Mouse (Mus musculus): ENCODE data around the gene Atp8a2. TPM values are rescaled to one million over a fixed set of nuclear protein-coding genes. Genes with fewer than 3 reads are reported as not detected.
"Not testable (repeated sequence)": the region's sequence is repeated elsewhere in the genome, so short reads cannot be mapped to it uniquely, and the experiment has no call there.

Atp8a2 gene
- polyA plus RNA-seq, 1 experiment from 2014 or later: 0.25 TPM

- Histone ChIP-seq H3K9me3 (ENCODE audit: low read length) (no peaks in the 10 kb centered on the region), H3K36me3 (ENCODE audit: insufficient read depth, low read length) (no peaks in the 10 kb centered on the region), H3K4me3 (ENCODE audit: low read depth, low read length) (no peak overlapping the region), H3K4me1 (ENCODE audit: insufficient read depth, low read depth, low read length) (peaks cover 6% of the 10 kb centered on the region; the same call in 1 of the 2 replicates), H3K27ac (ENCODE audit: low read length) (no peak overlapping the region), H3K27me3 (replicated peaks; ENCODE audit: insufficient read depth, low read length) (no peaks in the 10 kb centered on the region), H3K9ac (replicated peaks; ENCODE audit: low read depth) (no peak overlapping the region), H3K4me2 (replicated peaks; ENCODE audit: low read depth, low read length) (no peak overlapping the region)
- ATAC-seq (peak; percentile 55), DNase-seq (ENCODE audit: low spot score) (peak; percentile 56)
- TF ChIP-seq EP300 (IDR thresholded peaks at IDR 0.05) (no peak), CTCF (IDR thresholded peaks at IDR 0.05) (no peak)
- 31% methylated on average over 14 of the region's 14 CpGs for WGBS
These were observed 356.8 kb downstream of the Atp8a2 start for GRCm38 (mm10) chr14:59839951-59840720.

DNA sequence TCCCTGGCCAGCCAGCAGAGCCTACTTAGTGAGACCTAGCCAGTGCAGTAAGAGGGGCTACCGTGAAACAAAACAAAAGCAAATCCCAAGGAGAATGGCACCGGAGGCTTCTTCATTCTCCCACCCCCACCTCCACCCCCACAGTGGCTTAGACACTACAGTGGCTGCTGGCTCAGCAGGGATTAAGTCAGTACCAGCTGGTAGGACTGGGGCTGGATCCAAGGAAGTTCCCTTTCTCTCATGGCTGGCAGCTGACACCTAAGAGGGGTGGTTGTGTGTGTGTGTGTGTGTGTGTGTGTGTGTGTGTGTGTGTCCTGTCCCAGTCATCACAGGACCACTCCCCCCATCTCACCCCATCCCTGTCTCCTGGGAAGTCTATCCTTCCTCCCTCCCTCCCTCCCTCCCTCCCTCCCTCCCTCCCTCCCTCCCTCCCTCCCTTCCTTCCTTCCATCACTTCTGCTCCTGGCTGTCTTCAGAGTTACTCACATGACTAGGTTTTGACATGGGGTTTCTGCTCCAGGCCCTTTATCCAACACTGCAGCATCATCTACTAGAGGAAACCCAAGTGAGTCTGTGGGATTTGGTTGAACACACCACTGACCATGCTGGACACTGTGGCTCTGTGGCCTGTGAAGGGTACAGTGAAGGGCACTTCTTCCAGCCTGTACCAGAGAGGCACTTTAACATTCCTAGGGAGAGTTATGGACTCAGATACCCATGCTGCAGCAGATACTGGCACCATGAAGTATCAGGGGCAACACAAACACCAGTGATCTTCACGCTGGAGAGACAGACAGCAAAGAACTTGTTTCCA is 358.3 kb downstream of the Atp8a2 start:
- H3K4me3 ChIP-seq (ENCODE audit: low read depth, low read length); DNase-seq (ENCODE audit: low spot score): not testable (repeated sequence)
- ATAC-seq: peak; percentile 23

GRCm38 (mm10) chr14:59837691-59838241 is 359.2 kb downstream of the Atp8a2 start:
- H3K27me3 ChIP-seq (replicated peaks; ENCODE audit: insufficient read depth, low read length); H3K4me1 ChIP-seq (ENCODE audit: insufficient read depth, low read depth, low read length); H3K9me3 ChIP-seq (ENCODE audit: low read length); H3K9ac ChIP-seq (replicated peaks; ENCODE audit: low read depth); DNase-seq (ENCODE audit: low spot score); H3K4me3 ChIP-seq (ENCODE audit: low read depth, low read length); H3K36me3 ChIP-seq (ENCODE audit: insufficient read depth, low read length); ATAC-seq; H3K4me2 ChIP-seq (replicated peaks; ENCODE audit: low read depth, low read length); H3K27ac ChIP-seq (ENCODE audit: low read length): not testable (repeated sequence)
- no CpG with 5 or more reads among the region's 3 CpGs for WGBS

More for the DNA sequence above, 358.3 kb downstream of the Atp8a2 start:
- WGBS: 79% methylated on average over 1 of the region's 3 CpGs
- not testable (repeated sequence) for H3K9ac ChIP-seq (replicated peaks; ENCODE audit: low read depth); H3K27ac ChIP-seq (ENCODE audit: low read length); H3K9me3 ChIP-seq (ENCODE audit: low read length); H3K4me1 ChIP-seq (ENCODE audit: insufficient read depth, low read depth, low read length); H3K4me2 ChIP-seq (replicated peaks; ENCODE audit: low read depth, low read length); H3K27me3 ChIP-seq (replicated peaks; ENCODE audit: insufficient read depth, low read length); H3K36me3 ChIP-seq (ENCODE audit: insufficient read depth, low read length)

DNA sequence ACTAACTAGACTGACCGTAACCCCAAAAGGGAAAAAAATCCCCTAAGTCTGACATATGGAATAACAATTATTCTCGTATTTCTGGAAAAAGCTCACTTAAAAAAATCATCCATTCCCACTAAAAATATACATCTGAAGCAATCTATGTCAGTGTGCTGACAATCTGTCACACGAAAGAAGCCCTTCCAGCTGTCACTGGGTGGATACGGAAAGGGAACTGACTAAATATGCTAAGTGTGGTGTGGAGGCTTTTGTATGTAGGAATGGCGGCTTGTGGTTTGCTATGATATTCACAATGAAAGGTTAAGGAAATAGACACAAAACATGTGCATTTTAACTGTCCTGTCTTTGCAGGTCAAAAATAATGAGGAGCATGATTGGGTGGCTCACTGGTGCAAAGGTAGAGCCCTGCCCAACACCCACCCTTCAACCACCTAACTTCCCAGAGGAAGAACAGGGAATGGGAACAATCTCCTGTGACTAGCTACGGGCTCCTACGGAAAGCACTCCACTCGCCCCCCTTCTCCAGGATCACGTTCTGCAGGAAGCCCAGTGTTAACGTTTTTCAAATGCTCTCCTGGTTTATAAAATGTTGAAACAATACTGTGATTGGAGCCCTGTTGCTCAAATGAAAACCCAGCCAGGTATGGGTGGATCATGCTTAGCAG is 360.0 kb downstream of the Atp8a2 start:
- no peak overlapping the region for H3K9ac ChIP-seq (replicated peaks; ENCODE audit: low read depth)
- no peak overlapping the region for H3K27ac ChIP-seq (ENCODE audit: low read length)
- no peak overlapping the region for H3K4me3 ChIP-seq (ENCODE audit: low read depth, low read length)
- no peaks in the 10 kb centered on the region for H3K36me3 ChIP-seq (ENCODE audit: insufficient read depth, low read length)
- ATAC-seq (peak; percentile 29; the same call in 1 of the 2 replicates), DNase-seq (ENCODE audit: low spot score) (peak; percentile 53)
- no peak for TF ChIP-seq CTCF (IDR thresholded peaks at IDR 0.05)
- TF ChIP-seq EP300 (IDR thresholded peaks at IDR 0.05): 0 out of 2 replicates have a peak, but pooled peaks have one; percentile 27
- H3K27me3 ChIP-seq (replicated peaks; ENCODE audit: insufficient read depth, low read length): no peaks in the 10 kb centered on the region
- peaks cover 6% of the 10 kb centered on the region; the same call in 1 of the 2 replicates for H3K4me1 ChIP-seq (ENCODE audit: insufficient read depth, low read depth, low read length)
- WGBS: 31% methylated on average over 10 of the region's 10 CpGs
- H3K9me3 ChIP-seq (ENCODE audit: low read length): no peaks in the 10 kb centered on the region
- no peak overlapping the region for H3K4me2 ChIP-seq (replicated peaks; ENCODE audit: low read depth, low read length)

DNA sequence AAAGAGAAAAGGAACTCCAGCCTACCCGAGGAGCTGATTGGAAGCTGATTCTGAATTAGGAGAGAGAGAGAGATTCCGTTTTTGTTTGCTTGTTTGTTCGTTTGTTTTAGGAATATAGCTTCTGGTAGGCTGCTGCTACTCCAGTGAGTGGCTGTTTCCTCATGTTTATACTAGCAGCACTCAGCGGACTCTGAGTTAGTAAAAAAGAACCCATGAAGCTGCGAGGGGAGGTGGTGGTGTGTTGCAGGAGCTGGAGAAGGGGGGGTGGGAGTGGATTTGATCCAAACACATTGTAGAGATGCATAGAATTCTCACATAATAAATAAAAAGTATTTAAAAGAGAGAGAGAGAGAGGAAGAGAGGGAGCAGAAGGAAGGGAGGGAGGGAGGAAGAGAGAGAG is 367.4 kb downstream of the Atp8a2 start:
- ATAC-seq: no peak
- no peak for DNase-seq (ENCODE audit: low spot score)
- Histone ChIP-seq H3K4me1 (ENCODE audit: insufficient read depth, low read depth, low read length) (no peaks in the 10 kb centered on the region), H3K9me3 (ENCODE audit: low read length) (no peaks in the 10 kb centered on the region), H3K9ac (replicated peaks; ENCODE audit: low read depth) (no peak overlapping the region), H3K27me3 (replicated peaks; ENCODE audit: insufficient read depth, low read length) (no peaks in the 10 kb centered on the region), H3K4me2 (replicated peaks; ENCODE audit: low read depth, low read length) (no peak overlapping the region), H3K27ac (ENCODE audit: low read length) (no peak overlapping the region), H3K36me3 (ENCODE audit: insufficient read depth, low read length) (no peaks in the 10 kb centered on the region), H3K4me3 (ENCODE audit: low read depth, low read length) (no peak overlapping the region)
- WGBS: 40% methylated on average over 5 of the region's 5 CpGs
- TF ChIP-seq CTCF (IDR thresholded peaks at IDR 0.05): no peak
- TF ChIP-seq EP300 (IDR thresholded peaks at IDR 0.05): no peak

GRCm38 (mm10) chr14:59827409-59827808 is 369.6 kb downstream of the Atp8a2 start:
- H3K36me3 ChIP-seq (ENCODE audit: insufficient read depth, low read length): no peaks in the 10 kb centered on the region
- no peaks in the 10 kb centered on the region for H3K27me3 ChIP-seq (replicated peaks; ENCODE audit: insufficient read depth, low read length)
- H3K9ac ChIP-seq (replicated peaks; ENCODE audit: low read depth): no peak overlapping the region
- no peak for DNase-seq (ENCODE audit: low spot score)
- ATAC-seq: no peak
- no peaks in the 10 kb centered on the region for H3K4me1 ChIP-seq (ENCODE audit: insufficient read depth, low read depth, low read length)
- no peak for TF ChIP-seq EP300 (IDR thresholded peaks at IDR 0.05)
- TF ChIP-seq CTCF (IDR thresholded peaks at IDR 0.05): no peak
- H3K4me3 ChIP-seq (ENCODE audit: low read depth, low read length): no peak overlapping the region
- H3K27ac ChIP-seq (ENCODE audit: low read length): no peak overlapping the region
- H3K4me2 ChIP-seq (replicated peaks; ENCODE audit: low read depth, low read length): no peak overlapping the region
- no peaks in the 10 kb centered on the region for H3K9me3 ChIP-seq (ENCODE audit: low read length)
- WGBS: 40% methylated on average over 5 of the region's 5 CpGs

Measured in lung, postnatal 0 days (tissue).